Mouse (Mus musculus) small intestine, adult 2 months (tissue): ENCODE results near the gene Zfp873.
"Not testable (repeated sequence)": the region's sequence is repeated elsewhere in the genome, so short reads cannot be mapped to it uniquely, and the experiment has no call there.

ENCODE experiments used
- CTCF ChIP-seq: fragments of 200-500 bp; IDR thresholded peaks from 2 replicates; pipeline ENCODE4 v1.5.1; 2012; ENCODE audit warnings: low read depth, mild to moderate bottlenecking, control low read depth, inconsistent platforms, low read length, moderate library complexity, mixed read lengths; ENCODE audit not compliant: insufficient replicate concordance, insufficient read length; ENCODE audit errors: extremely low read depth
- POLR2A ChIP-seq: fragments of 200-500 bp; IDR thresholded peaks from 2 replicates; pipeline ENCODE4 v1.6.1; 2012; ENCODE audit warnings: low read depth, mild to moderate bottlenecking, control low read depth, inconsistent platforms, low read length, moderate library complexity

- TF ChIP-seq CTCF, POLR2A: not testable (repeated sequence)
Observed at GRCm38 (mm10) chr10:82004822-82005221, 43.1 kb upstream of the Zfp873 start.
